Mouse (Mus musculus) embryonic facial prominence, embryonic 13.5 days (tissue): ENCODE data around the gene Gpr31b. TPM values are rescaled to one million over a fixed set of nuclear protein-coding genes. Genes with fewer than 3 reads are reported as not detected.
"Not testable (repeated sequence)": the region's sequence is repeated elsewhere in the genome, so short reads cannot be mapped to it uniquely, and the experiment has no call there.

ENCODE experiments used
- ATAC-seq: fragments of 200-750 bp; cut with Nextera tagmentation; 2 replicates; pipeline ENCODE4 v1.8.0; 2017; ENCODE audit warnings: low read depth; ENCODE audit not compliant: insufficient number of reproducible peaks, insufficient read depth, low FRiP score, low TSS enrichment
- H3K27ac ChIP-seq: fragments of 300-500 bp; sonication (generic); 2 replicates; pipeline ENCODE4 v1.5.1; 2015; ENCODE audit warnings: moderate library complexity, mild to moderate bottlenecking, inconsistent platforms
- H3K27me3 ChIP-seq: fragments of 300-500 bp; sonication (generic); 2 replicates; pipeline ENCODE4 v1.6.1; 2015; ENCODE audit warnings: mild to moderate bottlenecking, inconsistent platforms
- H3K36me3 ChIP-seq: fragments of 300-500 bp; sonication (generic); 2 replicates; pipeline ENCODE4 v1.6.1; 2015; ENCODE audit warnings: mild to moderate bottlenecking, inconsistent platforms
- H3K4me1 ChIP-seq: fragments of 300-500 bp; sonication (generic); 2 replicates; pipeline ENCODE4 v1.6.1; 2015; ENCODE audit warnings: inconsistent platforms
- H3K4me2 ChIP-seq: fragments of 300-500 bp; sonication (generic); 2 replicates; pipeline ENCODE4 v1.6.1; 2015; ENCODE audit warnings: moderate library complexity, mild to moderate bottlenecking, inconsistent platforms
- H3K4me3 ChIP-seq: fragments of 300-500 bp; sonication (generic); 2 replicates; pipeline ENCODE4 v1.5.1; 2015; ENCODE audit warnings: mild to moderate bottlenecking, inconsistent platforms
- H3K9ac ChIP-seq: fragments of 300-500 bp; sonication (generic); 2 replicates; pipeline ENCODE4 v1.6.1; 2015; ENCODE audit warnings: mild to moderate bottlenecking, inconsistent platforms
- H3K9me3 ChIP-seq: fragments of 300-500 bp; sonication (generic); 2 replicates; pipeline ENCODE4 v1.6.1; 2016; ENCODE audit warnings: inconsistent platforms
- WGBS: fragments of 180-500 bp; shearing (Covaris S2); methylation state at CpG from one replicate; pipeline ENCODE4 v1.1.7; 2015; ENCODE audit warnings: mixed read lengths; 5-methylcytosine and 5-hydroxymethylcytosine counted together
- polyA plus RNA-seq: library from polyadenylated mRNA; unstranded; fragments of >200 nt; fragmentation: Nextera tagmentation; extraction: Ambion mirVana; gene quantifications from 2 replicates; pipeline ENCODE4 v1.2.1, GENCODE M21; 2015

Gene Gpr31b
- not detected in 2 replicates for polyA plus RNA-seq

DNA sequence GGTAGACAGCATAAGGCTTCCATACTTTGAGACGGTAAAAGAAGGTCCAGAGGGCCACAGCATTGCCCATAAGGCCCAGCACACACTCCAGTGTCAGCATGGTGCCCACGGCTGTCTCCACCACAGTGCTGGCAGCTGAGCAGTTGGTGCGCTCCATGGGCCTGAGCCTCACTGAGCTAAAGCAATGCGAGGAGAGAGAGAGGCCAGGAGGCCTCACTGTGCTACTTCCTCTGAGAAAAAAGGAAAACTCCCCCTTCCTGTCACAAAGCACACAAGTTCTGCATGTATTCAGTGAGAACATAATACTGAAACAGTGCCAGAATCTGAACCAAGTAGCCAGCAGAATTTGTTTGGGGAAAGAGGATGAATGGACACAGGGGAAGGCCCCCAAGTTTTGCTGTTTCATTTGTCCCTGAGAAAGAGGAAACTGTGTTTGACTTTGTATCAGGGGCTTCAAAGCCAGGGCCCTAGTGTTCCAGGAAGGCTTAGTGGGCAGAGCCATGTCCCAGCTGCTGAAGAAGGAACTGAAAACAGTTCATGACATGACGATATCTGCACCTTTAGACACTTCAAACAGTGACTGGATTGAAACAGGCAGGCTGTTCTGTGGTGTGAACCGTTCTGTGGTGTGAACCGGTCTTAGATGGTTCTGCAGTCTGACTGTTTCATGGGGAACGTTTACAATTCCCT lies at the start of gene Gpr31b:
Gene Gpr31b, minus strand, starts transcription at position 173 of the 690 bp plus-strand sequence.
- H3K4me2 ChIP-seq, H3K4me3 ChIP-seq, ATAC-seq, H3K4me1 ChIP-seq, H3K9ac ChIP-seq, H3K27ac ChIP-seq, H3K36me3 ChIP-seq, H3K27me3 ChIP-seq, H3K9me3 ChIP-seq: not testable (repeated sequence)
- 78% methylated on average over 2 of the region's 8 CpGs for WGBS

DNA sequence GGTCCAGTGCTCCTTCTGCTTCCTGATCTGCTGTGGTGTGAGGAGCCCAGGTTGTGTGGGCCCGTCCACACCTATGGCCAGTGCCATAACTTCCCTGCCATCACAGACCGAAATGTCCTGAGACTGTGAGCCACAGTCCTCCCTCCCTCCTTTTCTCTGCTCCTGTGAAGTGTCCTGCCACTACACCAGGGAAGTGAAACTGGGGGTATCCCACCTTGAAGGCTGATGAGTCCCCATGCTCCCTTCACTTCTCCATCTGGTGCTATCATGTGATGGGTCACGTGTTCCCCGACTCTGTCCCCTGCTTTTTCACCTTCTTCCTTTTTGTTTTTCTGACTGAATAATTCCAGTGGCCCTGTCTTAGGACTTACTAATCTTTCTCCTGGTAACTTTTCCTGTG lies 40.9 kb upstream of the Gpr31b start:
- not testable (repeated sequence) for H3K4me2 ChIP-seq, H3K9ac ChIP-seq, H3K27ac ChIP-seq, H3K36me3 ChIP-seq, ATAC-seq, H3K4me1 ChIP-seq, H3K4me3 ChIP-seq, H3K27me3 ChIP-seq, H3K9me3 ChIP-seq
- 83% methylated on average over 3 of the region's 4 CpGs for WGBS

GRCm38 (mm10) chr17:13092100-13092764 lies 40.1 kb upstream of the Gpr31b start:
- not testable (repeated sequence) for ATAC-seq, H3K4me1 ChIP-seq, H3K9ac ChIP-seq, H3K27ac ChIP-seq, H3K36me3 ChIP-seq, H3K27me3 ChIP-seq, H3K4me2 ChIP-seq, H3K9me3 ChIP-seq, H3K4me3 ChIP-seq
- 56% methylated on average over 7 of the region's 8 CpGs for WGBS

DNA sequence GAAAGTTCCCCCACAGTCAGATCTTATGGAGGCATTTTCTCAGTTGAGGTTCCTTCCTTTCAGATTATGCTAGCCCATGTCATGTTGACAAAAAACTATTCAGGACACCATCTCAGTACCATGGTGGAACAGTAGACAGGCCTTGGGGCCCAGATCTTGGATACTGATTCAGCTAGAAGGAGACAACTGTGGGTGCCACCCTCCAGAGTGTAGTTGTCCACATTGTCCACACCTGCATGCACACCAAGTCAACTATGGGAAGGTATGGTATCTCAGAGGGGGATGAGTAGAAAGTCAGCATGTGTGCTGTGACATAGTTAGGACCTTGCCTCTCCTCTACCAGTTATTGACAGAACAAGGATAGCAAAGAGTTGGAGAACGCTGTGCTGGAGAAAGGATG lies 39.4 kb upstream of the Gpr31b start:
- not testable (repeated sequence) for H3K4me2 ChIP-seq, ATAC-seq, H3K27me3 ChIP-seq, H3K27ac ChIP-seq, H3K36me3 ChIP-seq, H3K4me1 ChIP-seq, H3K4me3 ChIP-seq, H3K9me3 ChIP-seq, H3K9ac ChIP-seq
- 78% methylated on average over 1 of the region's 1 CpGs for WGBS

GRCm38 (mm10) chr17:13069227-13069626 lies 17.1 kb upstream of the Gpr31b start:
- not testable (repeated sequence) for H3K4me1 ChIP-seq, H3K9me3 ChIP-seq, H3K36me3 ChIP-seq, ATAC-seq, H3K4me2 ChIP-seq, H3K27me3 ChIP-seq, H3K4me3 ChIP-seq, H3K27ac ChIP-seq, H3K9ac ChIP-seq
- 84% methylated on average over 3 of the region's 5 CpGs for WGBS

GRCm38 (mm10) chr17:13067864-13068385 lies 15.8 kb upstream of the Gpr31b start:
- not testable (repeated sequence) for H3K4me2 ChIP-seq, H3K27ac ChIP-seq, H3K36me3 ChIP-seq, H3K27me3 ChIP-seq, H3K9me3 ChIP-seq, H3K4me1 ChIP-seq, ATAC-seq, H3K9ac ChIP-seq, H3K4me3 ChIP-seq
- 88% methylated on average over 1 of the region's 4 CpGs for WGBS

- ATAC-seq, H3K27ac ChIP-seq, H3K4me3 ChIP-seq, H3K27me3 ChIP-seq, H3K4me2 ChIP-seq, H3K4me1 ChIP-seq, H3K9me3 ChIP-seq, H3K36me3 ChIP-seq, H3K9ac ChIP-seq: not testable (repeated sequence)
- 88% methylated on average over 7 of the region's 7 CpGs for WGBS
These were observed 10.8 kb upstream of the Gpr31b start for GRCm38 (mm10) chr17:13062882-13063281.

DNA sequence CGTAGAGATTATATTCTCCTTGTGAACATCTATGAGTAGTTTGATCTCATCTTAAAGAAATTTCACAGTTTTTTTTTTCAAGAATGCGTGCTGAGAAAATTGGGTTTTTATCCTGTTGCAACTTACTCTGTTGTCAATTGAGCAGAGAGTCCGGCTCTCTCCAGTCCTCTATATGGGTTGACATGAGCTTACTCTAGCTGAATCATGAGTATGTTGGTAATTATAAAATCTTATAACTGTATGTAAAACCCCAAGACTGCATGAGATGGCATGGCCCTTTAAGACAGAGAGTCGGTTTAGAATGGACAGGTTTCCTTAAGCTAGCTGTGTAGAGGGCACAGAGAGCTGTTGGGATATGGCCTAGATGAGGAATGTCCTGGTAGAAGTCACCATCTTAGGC lies 8.7 kb upstream of the Gpr31b start, which contains the start of gene Tcp10b:
Gene Tcp10b, plus strand, starts transcription at position 301 of the 400 bp plus-strand sequence.
- not testable (repeated sequence) for H3K36me3 ChIP-seq, H3K4me1 ChIP-seq, H3K27me3 ChIP-seq, H3K9ac ChIP-seq, H3K9me3 ChIP-seq, H3K4me3 ChIP-seq, H3K27ac ChIP-seq, ATAC-seq, H3K4me2 ChIP-seq
- WGBS = 89% methylated on average over 4 of the region's 4 CpGs

GRCm38 (mm10) chr17:13043846-13044673 lies 8.0 kb downstream of the Gpr31b start:
- H3K4me3 ChIP-seq, H3K27ac ChIP-seq, H3K4me1 ChIP-seq, H3K9me3 ChIP-seq, H3K4me2 ChIP-seq, H3K27me3 ChIP-seq, H3K9ac ChIP-seq, H3K36me3 ChIP-seq: not testable (repeated sequence)
- 0 out of 2 replicates have a peak, but pooled peaks have one; percentile 11 for ATAC-seq
- WGBS = 12% methylated on average over 4 of the region's 4 CpGs

GRCm38 (mm10) chr17:13036627-13037192 lies 15.4 kb downstream of the Gpr31b start:
- not testable (repeated sequence) for H3K4me1 ChIP-seq, H3K36me3 ChIP-seq, H3K27ac ChIP-seq, H3K9ac ChIP-seq, H3K9me3 ChIP-seq, H3K27me3 ChIP-seq, H3K4me2 ChIP-seq, H3K4me3 ChIP-seq
- peak; percentile 56; the same call in 1 of the 2 replicates for ATAC-seq
- 83% methylated on average over 4 of the region's 12 CpGs for WGBS

DNA sequence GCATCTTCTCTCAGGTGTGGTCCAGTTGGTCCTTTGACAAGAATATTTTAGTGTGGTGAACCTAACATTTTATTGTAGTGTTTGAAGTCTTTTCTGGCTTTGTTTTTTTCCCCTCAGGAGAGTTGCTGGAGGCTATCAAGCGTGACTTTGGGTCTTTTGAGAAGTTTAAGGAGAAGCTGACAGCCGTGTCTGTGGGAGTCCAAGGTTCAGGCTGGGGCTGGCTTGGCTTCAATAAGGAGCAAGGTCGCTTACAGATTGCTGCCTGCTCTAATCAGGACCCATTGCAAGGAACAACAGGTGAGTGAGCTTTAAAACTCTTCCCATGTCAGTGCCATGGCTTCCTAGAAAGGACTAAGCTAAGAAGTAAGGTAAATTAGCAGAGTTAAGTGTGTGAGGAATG lies 38.8 kb downstream of the Gpr31b start:
- Histone ChIP-seq H3K27ac (no peak overlapping the region), H3K9me3 (no peaks in the 10 kb centered on the region), H3K4me3 (no peak overlapping the region), H3K36me3 (peaks cover 56% of the 10 kb centered on the region), H3K4me2 (no peak overlapping the region), H3K4me1 (peaks cover 8% of the 10 kb centered on the region), H3K27me3 (no peaks in the 10 kb centered on the region), H3K9ac (no peak overlapping the region)
- WGBS = 73% methylated on average over 3 of the region's 3 CpGs
- ATAC-seq = no peak
